Mouse (Mus musculus): Measurements from ENCODE around the gene Itprip. TPM values are rescaled to one million over a fixed set of nuclear protein-coding genes. Genes with fewer than 3 reads are reported as not detected.

Gene Itprip
- total and polyA plus RNA-seq, 2 experiments from 2014 or later = 2.2 to 4.9 TPM

DNA sequence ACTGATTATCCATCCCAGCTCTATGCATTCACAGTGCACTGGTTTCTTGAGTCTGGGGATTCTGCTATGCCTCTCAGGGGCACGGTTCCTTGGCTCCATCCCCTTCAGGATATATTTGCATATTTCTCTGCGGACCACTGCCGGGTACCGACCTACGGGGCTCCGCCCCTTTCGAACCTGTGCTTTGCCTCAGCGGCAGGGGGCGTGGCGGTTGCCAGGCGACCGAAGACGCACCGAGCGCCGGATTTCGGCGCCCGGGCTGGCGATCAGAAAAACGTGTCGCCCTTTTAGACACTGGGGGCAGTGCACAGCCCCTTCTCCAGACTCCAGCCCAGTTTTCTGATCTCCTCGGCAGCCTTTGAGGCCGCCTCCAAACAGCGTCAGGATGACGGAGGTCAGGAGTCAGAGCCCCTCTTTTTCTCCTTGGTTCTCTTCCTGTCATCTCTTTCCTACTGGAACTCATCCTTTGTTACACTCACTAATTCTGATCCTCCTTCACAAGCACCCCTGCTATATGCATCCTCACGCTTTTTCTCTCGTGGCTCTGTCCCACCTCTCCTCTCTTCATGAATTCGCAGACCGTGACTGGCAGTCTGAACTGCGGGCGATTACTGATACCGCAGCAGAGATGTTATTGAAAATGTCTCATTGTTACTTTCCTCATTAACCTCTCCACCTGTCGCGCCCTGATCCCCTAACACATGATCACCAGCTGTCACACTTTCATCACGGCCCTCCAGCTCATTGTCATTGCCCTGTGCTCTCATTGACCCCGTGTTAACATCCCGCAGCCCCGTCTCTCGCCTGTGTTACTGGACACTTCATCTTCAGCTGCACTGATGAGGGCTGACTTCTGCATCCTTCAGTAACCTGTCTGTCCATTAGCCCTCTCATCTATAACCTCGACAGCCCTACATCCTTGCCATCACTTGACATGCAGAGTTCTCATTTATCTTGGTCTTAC is 18.6 kb upstream of the Itprip start, which contains the start of gene Cfap58:
Gene Cfap58 (plus strand): TSS at position 233 of the 964 bp plus-strand sequence.
- DNase-seq (peak; percentile 84), ATAC-seq (peak; percentile 92)
- peak within 1 kb of the TSS; percentile 75 for H3K4me2 ChIP-seq (ENCODE audit: low read depth)
- peak within 1 kb of the TSS; percentile 10; the same call in 1 of the 2 replicates for H3K27ac ChIP-seq (ENCODE audit: low read depth, low read length)
- H3K36me3 ChIP-seq (ENCODE audit: insufficient read depth) = no peaks in the 10 kb centered on the region
- no peaks in the 10 kb centered on the region for H3K9me3 ChIP-seq (ENCODE audit: low read length)
- peak; percentile 52 for TF ChIP-seq CTCF (IDR thresholded peaks at IDR 0.05; ENCODE audit: low read depth)
- H3K4me1 ChIP-seq (ENCODE audit: insufficient read depth) = peaks cover 2% of the 10 kb centered on the region; the same call in 1 of the 2 replicates
- 4% methylated on average over 41 of the region's 41 CpGs for WGBS
- peak within 1 kb of the TSS; percentile 54 for H3K9ac ChIP-seq
- H3K27me3 ChIP-seq (ENCODE audit: insufficient read depth, low read length) = no peaks in the 10 kb centered on the region
- peak within 1 kb of the TSS; percentile 45 for H3K4me3 ChIP-seq (ENCODE audit: low read depth, low read length)

DNA sequence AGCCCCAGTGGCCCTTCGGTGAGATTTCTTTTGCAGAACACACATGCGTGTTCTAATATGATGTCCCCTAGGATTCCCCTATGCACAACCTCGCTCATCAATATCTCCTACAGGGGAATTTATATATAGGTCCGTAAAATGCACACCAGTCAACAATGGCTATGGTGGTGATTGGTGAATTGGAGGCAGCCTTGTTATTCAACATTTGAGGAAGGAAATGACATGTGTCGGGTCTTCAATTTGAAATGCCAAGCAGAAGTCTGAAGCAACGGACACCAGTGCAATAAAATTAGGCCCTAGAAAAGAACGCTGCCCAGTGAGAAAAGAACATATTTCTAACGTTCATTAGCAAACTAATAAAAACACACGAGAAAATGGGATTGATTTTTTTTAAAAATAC is 17.8 kb upstream of the Itprip start:
- no peaks in the 10 kb centered on the region for H3K27me3 ChIP-seq (ENCODE audit: insufficient read depth, low read length)
- no peak for TF ChIP-seq CTCF (IDR thresholded peaks at IDR 0.05; ENCODE audit: low read depth)
- H3K9ac ChIP-seq = peak overlapping the region; percentile 54; the same call in 1 of the 2 replicates
- H3K36me3 ChIP-seq (ENCODE audit: insufficient read depth) = no peaks in the 10 kb centered on the region
- ATAC-seq = no peak
- H3K9me3 ChIP-seq (ENCODE audit: low read length) = no peaks in the 10 kb centered on the region
- 62% methylated on average over 9 of the region's 9 CpGs for WGBS
- H3K27ac ChIP-seq (ENCODE audit: low read depth, low read length) = no peak overlapping the region
- H3K4me2 ChIP-seq (ENCODE audit: low read depth) = peak overlapping the region; percentile 75
- peaks cover 2% of the 10 kb centered on the region; the same call in 1 of the 2 replicates for H3K4me1 ChIP-seq (ENCODE audit: insufficient read depth)
- no peak for DNase-seq
- H3K4me3 ChIP-seq (ENCODE audit: low read depth, low read length) = peak overlapping the region; percentile 45

DNA sequence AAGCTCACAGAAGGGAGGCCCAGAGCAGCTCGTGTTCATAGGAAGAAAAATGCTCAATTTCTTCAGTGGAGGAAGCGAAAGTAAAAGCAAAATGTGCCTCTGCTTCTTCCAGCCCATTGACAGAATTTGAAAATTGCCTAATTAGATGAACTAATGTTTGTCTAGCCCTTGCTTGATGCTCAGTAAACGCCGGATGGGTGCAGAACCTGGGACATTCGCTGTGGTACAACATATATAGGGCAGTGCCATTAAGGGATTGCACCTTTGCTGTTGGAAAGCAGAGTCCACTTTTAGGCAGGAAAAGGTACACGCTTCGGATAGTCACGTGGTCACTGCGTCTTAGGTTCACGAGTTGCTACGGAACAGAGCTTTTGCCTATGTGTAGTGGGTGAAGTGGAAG is 17.4 kb upstream of the Itprip start:
- H3K4me2 ChIP-seq (ENCODE audit: low read depth) = no peak overlapping the region
- TF ChIP-seq CTCF (IDR thresholded peaks at IDR 0.05; ENCODE audit: low read depth) = no peak
- no peaks in the 10 kb centered on the region for H3K36me3 ChIP-seq (ENCODE audit: insufficient read depth)
- H3K4me3 ChIP-seq (ENCODE audit: low read depth, low read length) = no peak overlapping the region
- no peak overlapping the region for H3K27ac ChIP-seq (ENCODE audit: low read depth, low read length)
- H3K9me3 ChIP-seq (ENCODE audit: low read length) = no peaks in the 10 kb centered on the region
- ATAC-seq (no peak), DNase-seq (no peak)
- no peak overlapping the region for H3K9ac ChIP-seq
- H3K27me3 ChIP-seq (ENCODE audit: insufficient read depth, low read length) = no peaks in the 10 kb centered on the region
- peaks cover 2% of the 10 kb centered on the region; the same call in 1 of the 2 replicates for H3K4me1 ChIP-seq (ENCODE audit: insufficient read depth)
- 87% methylated on average over 11 of the region's 11 CpGs for WGBS

DNA sequence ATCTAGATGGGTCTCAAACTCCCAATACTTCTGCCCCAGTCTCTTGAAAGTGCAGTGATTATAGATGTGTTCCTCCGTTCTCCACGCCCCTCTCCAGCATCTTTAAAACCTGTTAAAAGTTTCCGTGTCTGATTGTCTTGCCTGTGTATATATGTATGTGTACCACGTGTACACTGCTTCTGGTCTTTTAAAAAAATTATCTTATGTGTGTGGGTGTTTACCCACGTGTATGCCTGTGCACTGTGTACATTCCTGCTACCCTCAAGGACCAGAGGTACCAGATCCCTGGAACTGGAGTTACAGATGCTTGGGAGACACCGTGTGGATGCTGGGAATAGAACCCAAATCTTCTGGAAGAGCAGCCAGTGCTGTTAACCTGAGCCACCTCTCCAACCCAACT is 16.4 kb upstream of the Itprip start:
- H3K4me2 ChIP-seq (ENCODE audit: low read depth) = no peak overlapping the region
- H3K36me3 ChIP-seq (ENCODE audit: insufficient read depth) = no peaks in the 10 kb centered on the region
- TF ChIP-seq CTCF (IDR thresholded peaks at IDR 0.05; ENCODE audit: low read depth) = no peak
- DNase-seq (no peak), ATAC-seq (no peak)
- no peak overlapping the region for H3K4me3 ChIP-seq (ENCODE audit: low read depth, low read length)
- H3K9me3 ChIP-seq (ENCODE audit: low read length) = no peaks in the 10 kb centered on the region
- no peaks in the 10 kb centered on the region for H3K27me3 ChIP-seq (ENCODE audit: insufficient read depth, low read length)
- H3K4me1 ChIP-seq (ENCODE audit: insufficient read depth) = peaks cover 2% of the 10 kb centered on the region; the same call in 1 of the 2 replicates
- WGBS = 87% methylated on average over 6 of the region's 6 CpGs
- no peak overlapping the region for H3K27ac ChIP-seq (ENCODE audit: low read depth, low read length)
- no peak overlapping the region for H3K9ac ChIP-seq

DNA sequence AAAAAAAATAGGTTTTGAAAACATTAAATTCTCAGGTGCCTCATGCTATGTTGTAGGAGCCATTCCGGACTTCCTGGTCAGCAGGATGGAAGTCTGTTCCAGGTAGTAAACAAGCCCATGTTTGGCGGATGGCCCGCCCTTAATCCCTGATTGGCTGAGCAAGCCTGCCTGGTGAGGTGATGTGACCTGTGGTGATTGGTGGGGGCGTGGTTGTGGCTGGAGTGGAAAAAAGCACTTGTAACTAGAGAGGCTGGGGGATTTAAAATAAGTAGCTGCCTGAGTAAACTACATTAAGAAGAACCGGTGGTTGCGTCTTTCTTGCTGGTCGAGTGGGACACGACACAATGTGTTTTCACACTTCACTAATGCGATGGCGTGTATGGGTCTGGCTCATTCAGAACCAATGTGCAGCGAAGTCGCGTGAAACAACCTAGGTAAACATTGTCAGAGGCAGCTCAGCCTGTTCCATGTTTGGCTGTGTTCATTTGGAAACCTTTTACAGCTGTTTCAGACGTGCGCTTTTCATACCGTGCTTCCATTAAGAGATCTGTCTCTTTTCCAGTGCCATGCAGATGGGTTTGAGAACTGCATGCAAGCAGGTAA is 15.6 kb upstream of the Itprip start:
- H3K4me3 ChIP-seq (ENCODE audit: low read depth, low read length) = no peak overlapping the region
- DNase-seq (no peak), ATAC-seq (no peak)
- 74% methylated on average over 16 of the region's 16 CpGs for WGBS
- no peaks in the 10 kb centered on the region for H3K36me3 ChIP-seq (ENCODE audit: insufficient read depth)
- no peak overlapping the region for H3K4me2 ChIP-seq (ENCODE audit: low read depth)
- TF ChIP-seq CTCF (IDR thresholded peaks at IDR 0.05; ENCODE audit: low read depth) = no peak
- no peaks in the 10 kb centered on the region for H3K9me3 ChIP-seq (ENCODE audit: low read length)
- H3K27me3 ChIP-seq (ENCODE audit: insufficient read depth, low read length) = no peaks in the 10 kb centered on the region
- H3K9ac ChIP-seq = no peak overlapping the region
- no peak overlapping the region for H3K27ac ChIP-seq (ENCODE audit: low read depth, low read length)
- peaks cover 2% of the 10 kb centered on the region; the same call in 1 of the 2 replicates for H3K4me1 ChIP-seq (ENCODE audit: insufficient read depth)

DNA sequence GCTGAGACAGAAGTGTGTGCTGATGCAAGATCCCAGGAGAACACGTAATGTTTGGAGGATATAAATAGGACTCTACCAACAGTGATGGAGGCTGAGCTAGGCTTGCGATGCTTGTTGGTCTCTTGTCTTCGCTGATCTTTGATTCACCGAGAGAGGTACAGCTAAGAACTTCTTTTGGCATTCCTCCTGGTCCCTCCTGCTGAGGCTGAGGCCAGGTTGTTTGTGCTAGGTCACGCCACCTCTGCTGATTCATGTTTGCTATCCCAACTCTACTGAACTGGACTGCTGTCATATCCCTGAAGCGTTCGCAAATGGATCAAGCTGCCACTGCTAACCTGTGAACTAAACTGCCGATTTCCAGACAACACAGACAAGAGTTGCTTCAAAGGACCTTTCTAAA is 15.0 kb upstream of the Itprip start:
- DNase-seq = no peak
- Histone ChIP-seq H3K4me1 (ENCODE audit: insufficient read depth) (peaks cover 2% of the 10 kb centered on the region; the same call in 1 of the 2 replicates), H3K9ac (no peak overlapping the region), H3K36me3 (ENCODE audit: insufficient read depth) (no peaks in the 10 kb centered on the region), H3K4me2 (ENCODE audit: low read depth) (no peak overlapping the region), H3K27ac (ENCODE audit: low read depth, low read length) (no peak overlapping the region), H3K9me3 (ENCODE audit: low read length) (no peaks in the 10 kb centered on the region), H3K4me3 (ENCODE audit: low read depth, low read length) (no peak overlapping the region), H3K27me3 (ENCODE audit: insufficient read depth, low read length) (no peaks in the 10 kb centered on the region)
- 90% methylated on average over 8 of the region's 8 CpGs for WGBS
- no peak for TF ChIP-seq CTCF (IDR thresholded peaks at IDR 0.05; ENCODE audit: low read depth)
- no peak for ATAC-seq
